Mouse (Mus musculus) v-Abl transformed pro-B cells (cell line): ENCODE measurements around the gene 5031439G07Rik.
"Not testable (repeated sequence)": the region's sequence is repeated elsewhere in the genome, so short reads cannot be mapped to it uniquely, and the experiment has no call there.

Experiments
- in situ Hi-C, 2 experiments: fragments of 400-800 bp; cut with MboI; formaldehyde crosslinking; loops; one replicate each; pipeline ENCODE4 v1.15.1; 2025; ENCODE audit not compliant: unreplicated experiment in 2 of 2

Gene 5031439G07Rik

DNA sequence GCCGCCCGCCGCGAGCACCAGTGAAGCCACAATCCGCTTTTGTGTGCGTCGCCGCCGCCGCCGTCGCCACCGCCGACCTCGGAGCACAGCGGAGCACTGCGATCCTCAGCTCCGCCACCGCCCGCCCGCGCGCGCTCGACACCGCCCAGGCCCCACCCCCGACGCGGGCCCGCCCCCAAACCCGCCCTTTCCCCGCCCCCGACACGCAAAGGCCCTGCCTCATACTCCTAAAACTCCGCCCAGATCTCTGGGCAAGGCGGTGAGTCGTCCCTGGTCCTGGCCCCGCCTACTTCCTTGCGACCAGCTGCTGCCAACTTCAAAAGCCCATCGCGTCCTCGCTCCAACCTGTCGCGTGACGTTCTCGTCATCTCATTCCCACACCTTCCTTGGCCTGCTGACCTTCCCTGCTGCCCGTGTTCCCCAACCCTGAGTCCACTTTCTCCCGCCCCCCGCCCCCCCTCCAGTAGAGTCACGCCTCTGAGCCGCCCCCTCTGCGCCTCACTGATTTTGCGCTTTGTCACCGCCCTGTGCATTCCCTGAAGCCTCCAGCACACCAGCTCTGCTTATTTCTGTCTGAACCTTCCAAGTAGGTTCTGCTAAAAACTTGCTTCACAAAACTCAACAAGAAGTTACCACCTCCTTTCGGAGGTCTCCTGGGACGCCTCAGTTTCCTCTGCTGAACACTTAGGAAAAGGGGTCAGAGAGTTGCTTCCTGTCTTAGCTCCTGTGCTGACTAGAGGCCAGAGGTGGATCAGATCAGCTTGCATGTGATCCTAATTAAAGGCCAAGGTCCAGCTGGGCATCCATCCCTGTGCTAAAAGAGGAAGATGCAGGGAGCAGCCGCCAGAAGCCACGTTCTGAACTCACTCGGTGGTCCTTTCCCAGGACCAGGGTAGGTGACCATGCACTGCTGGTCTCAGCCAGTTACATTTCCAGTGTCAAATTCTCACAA is at the start of gene 5031439G07Rik:
TSS of gene 5031439G07Rik (minus strand) at position 678 of the 952 bp plus-strand sequence.
- in situ Hi-C loops: no loop called here

DNA sequence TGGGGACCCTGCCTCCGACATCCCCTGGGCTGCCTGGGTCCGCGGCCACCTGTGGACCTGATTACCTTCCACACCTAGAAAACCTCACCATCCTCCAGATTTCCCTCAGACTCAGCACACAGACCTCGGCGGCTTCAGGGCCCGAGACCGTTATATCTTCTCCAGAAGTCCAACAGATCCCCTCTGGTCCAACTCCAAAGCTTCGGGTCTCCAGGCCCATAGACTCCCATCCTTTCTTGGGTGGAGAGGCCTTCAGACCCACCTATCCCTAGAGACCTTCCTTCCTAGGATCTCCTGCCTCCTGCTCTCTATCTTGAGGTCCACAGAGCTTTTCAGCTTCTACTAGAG is 49.0 kb upstream of the 5031439G07Rik start:
- in situ Hi-C loops: loop anchor here (5.0 kb wide), 1 partner anchor 40 kb away; no protein-coding TSS in a partner anchor

DNA sequence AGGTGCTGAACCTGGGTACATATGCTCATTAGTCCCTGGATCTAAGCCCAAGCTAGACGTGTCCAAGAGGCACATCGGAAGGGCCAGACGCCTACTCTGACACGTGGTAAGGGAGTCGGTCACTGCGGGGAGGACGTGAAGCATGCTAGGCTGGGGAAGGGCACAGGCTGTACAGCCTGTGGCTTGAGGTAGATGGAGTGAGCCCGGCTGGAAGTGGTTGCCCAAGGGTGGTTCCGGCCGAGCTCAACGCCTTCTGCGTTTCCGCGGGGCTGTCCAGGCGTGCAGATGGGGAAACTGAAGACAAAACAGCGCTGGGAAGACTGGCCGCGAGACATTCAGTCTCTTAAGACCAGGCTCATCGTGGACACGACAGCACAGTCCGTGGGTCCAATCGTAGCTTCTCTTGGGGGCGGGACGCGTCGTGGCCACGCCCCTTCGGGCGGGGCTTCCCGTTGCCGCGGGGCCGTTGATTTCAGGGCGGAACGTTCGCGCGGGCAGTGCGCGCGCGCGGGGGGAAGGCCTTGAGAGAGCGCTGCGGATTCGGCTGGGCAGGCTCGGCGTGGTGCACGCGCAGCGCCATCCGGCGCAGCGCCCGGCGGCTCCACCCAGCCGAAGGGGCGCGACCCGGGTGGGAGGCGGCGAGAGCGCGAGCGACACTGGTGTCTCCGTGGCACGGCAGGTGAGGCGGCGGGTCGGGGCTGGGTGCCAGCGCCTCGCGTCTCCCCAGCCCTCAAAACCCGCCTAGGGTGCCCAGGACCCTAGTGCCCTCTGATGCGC is 48.4 kb upstream of the 5031439G07Rik start:
- in situ Hi-C loops: loop anchor here (5.0 kb wide), 1 partner anchor 39 kb away; no protein-coding TSS in a partner anchor

DNA sequence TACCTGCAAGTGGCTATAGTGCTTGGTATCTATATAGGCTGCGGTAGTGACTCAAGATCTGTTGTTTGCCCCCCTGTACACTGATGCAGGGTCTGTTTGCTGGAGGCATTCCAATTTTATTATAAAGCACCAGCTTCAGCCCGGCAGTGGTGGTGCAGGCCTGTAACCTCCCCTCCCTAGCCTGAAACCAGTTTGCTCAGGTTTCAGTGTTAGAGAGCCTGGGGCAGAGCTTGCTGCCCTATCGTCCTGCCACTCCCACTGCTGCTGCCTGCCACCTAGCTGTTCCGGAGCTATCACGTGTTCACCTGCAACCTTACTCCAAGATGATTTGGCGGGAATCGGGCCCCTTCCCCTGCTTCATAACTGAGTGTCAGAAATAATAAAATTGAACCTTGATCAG is 45.6 kb upstream of the 5031439G07Rik start:
- in situ Hi-C loops: not testable (repeated sequence)

DNA sequence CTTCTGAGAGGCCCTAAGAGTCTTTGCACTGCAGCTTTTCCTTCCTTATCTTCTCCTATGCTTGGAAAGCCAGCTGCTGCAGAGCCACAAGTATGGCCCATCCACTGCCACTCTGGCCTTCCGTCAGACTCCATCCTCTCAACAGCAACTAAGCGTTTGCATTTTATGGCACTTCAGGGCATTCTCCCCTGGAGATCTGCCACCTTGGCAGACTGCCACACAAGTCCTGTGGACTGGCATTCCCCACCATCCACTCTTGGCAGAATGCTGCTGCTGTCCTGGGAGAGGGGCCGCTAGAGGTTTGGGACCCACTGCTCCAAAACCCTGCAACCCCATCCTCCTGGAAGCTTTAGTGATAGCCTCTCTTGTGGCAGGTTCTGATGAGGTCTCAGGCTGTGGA is 43.5 kb upstream of the 5031439G07Rik start:
- in situ Hi-C loops: no loop called here

DNA sequence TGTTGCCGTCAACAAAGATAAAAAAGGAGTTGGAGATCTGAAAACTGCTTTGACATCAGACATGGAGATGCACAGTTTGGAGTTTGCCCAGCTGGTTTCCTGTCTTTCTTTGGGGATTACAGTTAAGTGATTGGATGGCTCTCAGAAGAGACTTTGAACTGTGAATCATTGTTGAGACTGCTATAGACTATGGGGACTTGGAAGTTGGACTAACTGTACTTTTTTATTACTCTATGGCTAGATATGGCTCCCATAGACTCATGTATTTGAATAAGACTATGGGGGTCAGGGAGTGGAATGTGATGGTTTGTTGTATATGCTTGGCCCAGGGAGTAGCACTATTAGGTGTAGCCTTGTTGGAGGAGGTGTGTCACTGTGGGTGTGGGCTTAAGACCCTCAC is 42.3 kb upstream of the 5031439G07Rik start:
- in situ Hi-C loops: not testable (repeated sequence)

DNA sequence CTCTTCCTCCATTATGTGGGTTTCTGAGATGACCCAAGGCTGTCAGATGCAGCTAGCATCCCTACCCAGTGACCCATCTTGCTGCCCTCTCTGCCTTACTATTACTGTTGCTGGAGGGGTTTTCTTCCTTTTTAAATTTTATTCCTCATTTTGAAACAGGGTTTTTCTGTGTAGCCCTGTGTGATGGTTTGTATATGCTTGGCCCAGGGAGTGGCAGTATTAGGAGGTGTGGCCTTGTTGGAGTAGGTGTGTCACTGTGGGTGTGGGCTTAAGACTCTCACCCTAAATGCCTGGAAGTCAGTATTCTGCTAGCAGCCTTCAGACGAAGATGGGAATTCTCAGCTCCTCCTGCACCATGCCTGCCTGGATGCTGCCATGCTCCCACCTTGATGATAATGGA is 40.3 kb upstream of the 5031439G07Rik start, which contains the start of gene Fam118a:
TSS of gene Fam118a (plus strand) at position 301 of the 400 bp plus-strand sequence.
- in situ Hi-C loops: not testable (repeated sequence)

DNA sequence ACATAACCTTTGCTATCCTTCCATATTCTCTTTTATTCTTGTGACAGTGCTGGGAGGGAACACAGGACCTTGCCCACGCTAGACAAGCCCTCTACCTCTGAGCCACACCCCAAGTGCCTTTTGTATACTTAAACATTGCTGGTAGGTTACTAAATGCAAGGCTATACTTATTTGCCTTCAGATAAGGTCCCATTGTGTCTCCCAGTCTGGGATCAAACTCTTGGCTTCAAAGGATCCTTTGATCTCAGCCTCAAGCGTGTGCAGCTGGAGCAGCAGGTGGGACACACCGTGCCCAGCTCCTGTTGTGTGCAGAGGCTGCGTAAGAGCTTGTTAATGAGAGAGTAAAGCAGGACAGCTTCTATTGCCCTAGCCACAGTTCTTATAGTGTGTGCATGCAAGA is 39.4 kb upstream of the 5031439G07Rik start:
- in situ Hi-C loops: no loop called here

DNA sequence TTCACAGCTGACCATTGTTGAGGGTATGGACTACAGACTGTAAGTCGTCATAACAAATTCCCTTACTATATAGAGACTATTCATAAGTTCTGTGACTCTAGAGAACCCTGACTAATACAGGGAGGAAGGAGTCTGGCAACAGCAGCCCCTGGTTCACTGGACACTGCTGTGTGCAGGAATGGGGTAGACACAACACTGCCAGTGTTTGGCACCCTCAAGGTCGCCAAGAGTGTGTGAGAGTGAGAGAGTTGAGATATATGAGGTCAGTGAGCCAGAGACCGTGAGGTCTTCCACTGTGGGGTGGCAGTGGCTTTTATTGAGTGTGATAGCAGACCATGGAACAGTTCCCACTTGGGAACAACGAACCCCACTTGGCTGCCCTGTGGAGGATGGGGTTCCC is 37.8 kb upstream of the 5031439G07Rik start:
- in situ Hi-C loops: no loop called here

DNA sequence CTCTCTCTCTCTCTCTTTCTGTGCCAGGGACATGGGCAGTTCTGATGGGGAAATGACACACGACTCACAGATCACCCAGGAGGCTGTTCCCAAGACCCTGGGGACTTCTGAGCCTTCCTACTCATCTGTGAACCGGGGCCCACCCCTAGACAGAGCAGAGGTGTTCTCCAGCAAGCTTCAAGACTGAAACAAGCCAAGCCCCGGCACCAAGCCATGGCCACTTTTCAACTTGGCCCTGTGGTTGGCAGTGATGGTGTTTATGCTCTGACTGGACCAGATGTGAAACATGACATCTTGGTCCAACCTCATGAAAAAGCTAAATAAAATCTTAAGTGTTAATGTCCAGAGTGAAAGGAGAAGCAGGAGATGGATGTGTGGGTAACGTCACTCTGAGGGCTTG is 33.9 kb upstream of the 5031439G07Rik start:
- in situ Hi-C loops: no loop called here

DNA sequence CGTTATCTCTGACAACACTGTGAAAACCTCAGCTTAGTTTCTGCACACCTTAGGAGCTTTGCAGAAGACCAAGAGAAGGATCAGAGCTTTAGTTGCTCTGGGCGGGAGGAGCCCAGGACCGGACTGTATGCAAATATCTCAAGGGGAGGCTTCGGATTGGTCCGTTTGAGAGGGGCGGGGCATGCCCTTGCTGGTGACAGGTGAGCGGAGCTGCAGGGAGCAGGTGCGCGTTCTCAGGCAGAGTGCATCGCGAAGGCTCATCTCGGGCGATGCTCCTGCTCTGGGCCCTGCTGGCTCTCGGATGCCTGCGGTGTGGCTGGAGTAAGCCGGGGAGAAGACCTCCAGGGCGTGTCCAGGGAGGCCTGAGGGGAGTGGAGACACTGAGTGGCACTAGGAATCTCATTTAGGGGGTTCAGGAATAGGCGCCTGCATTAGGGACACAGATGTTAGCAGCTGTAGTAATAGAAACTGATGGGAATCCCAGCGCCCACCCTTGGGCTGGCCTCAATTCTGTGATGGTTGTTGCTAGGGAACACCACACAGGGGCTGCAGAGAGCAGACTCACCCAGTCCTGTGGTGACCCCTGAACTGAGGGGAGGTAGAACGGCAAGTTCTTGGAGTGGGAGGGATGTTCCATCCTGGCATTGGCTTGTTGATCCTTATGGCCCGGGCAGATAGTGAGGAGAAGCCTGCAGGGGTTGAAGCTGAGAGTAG is 28.8 kb upstream of the 5031439G07Rik start, which contains the start of gene Upk3a:
TSS of gene Upk3a (plus strand) at position 191 of the 714 bp plus-strand sequence.
- in situ Hi-C loops: no loop called here

DNA sequence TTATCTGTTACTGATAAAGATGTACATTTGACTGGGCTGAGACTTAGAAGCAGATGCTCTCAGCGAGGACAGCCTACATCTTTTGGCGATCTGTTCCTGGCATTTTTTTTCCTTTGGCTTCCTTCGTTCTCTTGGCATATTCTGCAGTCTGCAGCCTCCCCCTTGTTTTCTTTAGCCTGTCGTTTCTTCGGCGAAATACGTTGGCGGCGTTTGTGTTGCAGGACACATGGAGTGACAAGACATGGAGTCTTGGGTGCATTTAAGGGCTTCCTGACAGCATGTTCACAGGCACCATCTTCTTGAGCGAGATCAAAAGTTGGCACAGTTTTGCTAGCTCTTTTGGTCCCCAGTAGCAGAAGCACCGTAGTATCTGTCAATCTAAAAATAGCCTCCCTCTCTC is 27.4 kb upstream of the 5031439G07Rik start:
- in situ Hi-C loops: no loop called here

DNA sequence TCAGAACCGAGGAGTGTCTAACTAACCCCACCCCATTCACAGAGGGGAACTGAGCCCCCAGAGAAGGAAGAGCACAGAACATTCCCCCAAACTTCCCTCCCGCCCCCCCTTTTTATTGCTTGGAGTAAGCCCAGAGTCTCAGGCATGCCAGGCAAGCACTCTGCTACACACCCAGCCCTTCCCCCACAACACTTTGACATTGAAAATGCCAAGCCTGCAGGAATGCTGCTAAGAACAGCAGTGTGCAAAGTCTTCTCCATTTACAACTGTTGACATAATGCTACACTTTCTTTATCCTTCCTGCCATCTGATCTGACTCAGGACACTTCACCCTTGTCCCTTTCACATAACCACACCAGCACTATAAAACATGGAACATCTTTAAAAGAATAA is 24.3 kb upstream of the 5031439G07Rik start:
- in situ Hi-C loops: no loop called here

DNA sequence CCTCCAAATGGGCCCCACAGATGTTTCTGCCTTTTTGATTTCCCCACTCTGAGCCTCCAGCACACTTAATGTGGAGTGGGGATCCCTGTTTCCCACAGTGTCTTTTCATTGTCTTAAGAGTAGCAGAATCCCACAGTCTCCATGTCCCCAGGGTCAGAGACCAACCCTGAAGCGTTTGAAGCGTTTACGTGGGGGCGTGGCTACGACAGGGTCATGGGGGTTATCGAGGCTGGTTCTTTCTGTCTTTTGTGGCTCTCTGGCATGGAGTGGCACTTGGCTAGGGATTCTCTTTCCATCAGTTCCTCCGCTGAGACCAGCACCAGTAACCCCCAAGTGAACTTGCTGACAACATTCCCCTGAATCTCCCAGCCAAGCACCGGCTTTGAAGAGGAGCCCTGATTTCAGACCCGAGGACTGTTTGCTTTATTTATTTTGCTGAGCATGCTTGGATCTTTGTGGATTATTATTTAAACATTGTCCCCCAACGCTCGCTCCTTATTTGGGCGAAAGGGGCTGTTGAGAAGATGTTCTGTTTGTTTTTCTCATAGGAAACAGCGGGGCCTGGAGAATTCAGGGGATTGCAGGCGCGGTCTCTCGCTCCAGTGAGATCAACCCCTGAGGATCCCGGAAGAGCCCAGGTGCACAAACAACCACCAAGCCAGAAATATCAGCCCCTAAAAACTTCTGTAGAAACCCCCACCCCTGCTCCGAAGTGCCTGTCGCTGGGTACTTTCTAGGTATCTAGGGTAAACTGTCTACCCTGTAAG is 23.7 kb upstream of the 5031439G07Rik start:
- in situ Hi-C loops: no loop called here

DNA sequence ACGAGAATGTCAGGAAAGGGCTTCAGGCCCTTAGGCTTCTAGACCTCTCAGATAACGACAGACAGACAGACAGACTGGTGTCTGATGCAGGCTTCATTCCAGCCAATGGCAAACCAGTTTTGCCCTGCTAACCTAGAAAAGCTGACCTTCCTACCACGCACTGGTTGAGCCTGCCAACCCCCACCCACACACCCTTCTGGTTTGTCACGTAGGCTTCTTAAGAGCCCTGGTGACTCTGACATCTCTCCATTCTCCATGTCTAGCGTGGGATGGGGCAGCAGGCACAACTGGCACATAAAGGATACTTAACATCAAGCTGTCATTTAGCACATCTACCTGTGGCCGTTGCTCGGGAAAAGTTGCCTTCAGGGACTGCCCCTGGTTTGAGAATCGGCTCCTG is 21.3 kb upstream of the 5031439G07Rik start:
- in situ Hi-C loops: no loop called here

DNA sequence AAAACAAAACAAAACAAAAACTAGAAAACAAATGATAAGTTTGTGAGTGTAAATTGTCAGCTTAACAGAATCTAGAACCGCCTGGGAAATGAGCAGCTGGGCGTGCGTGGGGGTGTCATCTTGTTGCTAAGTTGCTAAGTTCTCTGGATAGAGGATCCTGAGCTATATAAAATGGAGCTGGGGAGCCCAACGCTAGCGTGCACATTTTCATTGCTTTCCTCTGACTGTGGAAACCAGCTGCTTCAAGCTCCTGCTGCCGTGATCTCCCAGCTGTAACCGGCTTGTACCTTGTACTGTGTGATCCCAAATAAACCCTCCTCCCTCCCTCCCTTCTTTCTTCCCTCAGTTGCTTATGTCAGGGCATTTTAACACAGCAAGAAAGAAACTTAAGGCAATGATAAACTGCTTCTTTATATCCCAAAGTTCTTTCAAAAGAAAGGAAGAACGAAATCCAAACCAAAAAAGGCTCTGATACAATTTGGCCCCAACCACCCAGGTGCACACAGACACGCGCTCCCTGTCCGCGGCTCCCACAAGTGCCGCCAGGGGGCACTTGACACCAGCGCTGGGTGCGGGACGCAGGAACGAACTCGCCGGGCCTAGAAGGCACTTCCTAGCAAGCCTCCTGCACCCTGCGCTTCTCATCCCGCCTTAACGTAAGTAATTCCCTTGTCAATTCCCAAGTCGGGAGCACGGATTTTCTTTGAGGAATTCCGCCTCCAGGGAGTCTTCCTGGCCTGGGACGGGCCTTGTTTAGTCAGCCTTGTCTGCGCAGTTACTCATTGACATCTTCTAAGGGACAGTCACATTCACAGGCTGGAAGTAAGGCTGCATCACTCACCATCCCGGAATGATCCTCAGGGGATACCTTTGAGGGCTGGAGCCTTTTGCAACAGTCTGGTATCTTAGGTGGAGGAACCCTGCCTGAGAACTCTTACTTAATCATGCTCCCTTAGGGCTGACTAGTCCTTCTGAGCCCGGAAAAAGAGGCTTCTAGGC is 12.9 kb upstream of the 5031439G07Rik start:
- in situ Hi-C loops: no loop called here

DNA sequence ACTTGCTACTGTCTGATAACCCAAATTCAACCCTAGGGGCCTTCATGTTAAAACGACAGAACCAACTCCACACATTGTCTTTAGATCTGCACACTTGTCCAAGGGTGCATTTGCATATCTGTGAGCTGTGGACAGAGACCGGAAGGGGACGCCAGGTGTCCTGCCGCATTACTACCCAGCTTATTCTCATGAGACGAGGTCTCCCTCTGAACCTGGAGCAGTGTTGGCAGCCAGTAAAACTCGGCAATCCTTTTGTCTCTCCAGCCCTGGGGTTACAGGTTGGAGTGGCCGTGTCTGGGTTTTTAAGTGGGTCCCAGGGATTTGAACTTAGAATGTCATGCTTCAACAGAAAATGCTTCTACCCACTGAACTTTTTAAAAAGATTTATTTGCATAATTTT is 11.6 kb upstream of the 5031439G07Rik start:
- in situ Hi-C loops: loop anchor here (5.0 to 10.0 kb wide), 4 partner anchors 37 to 245 kb away; partner anchors contain the start of genes Gm29666 (in 1 of the 2) and Nup50 (in 1 of the 2)

DNA sequence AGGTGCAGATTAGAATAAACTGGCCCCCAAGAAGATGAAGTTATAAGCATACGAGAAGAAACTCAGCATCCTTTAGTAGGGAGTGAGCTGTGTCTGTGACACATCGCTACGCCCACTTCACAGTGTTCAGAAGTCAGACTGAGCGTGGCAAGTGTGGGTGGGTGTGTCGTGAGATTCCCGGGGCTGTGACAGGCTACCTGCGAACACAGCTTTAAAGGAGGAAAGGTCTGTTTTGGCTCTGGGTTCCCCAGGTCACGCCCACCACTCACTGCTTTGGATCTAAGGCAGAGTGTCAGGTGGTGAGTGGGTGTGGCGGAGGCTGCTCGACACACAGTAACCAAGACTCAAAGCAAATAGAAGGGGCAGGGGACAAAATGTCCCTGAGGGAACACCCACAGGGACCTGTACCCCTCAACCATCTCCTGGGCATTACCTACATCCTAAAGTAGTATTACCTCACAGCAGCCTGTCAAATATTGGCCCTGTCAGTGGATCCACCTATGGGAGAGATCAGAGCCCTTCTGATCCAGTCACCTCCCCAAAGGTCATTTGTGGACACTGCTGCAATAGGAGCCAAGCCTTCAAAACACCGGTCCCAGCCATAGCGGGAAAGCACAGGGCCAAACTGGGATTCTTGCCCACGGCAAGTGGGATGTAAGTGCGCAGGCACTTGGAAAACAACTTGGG is 9.6 kb upstream of the 5031439G07Rik start:
- in situ Hi-C loops: loop anchor here (5.0 to 10.0 kb wide), 4 partner anchors 39 to 243 kb away; partner anchors contain the start of genes Gm29666 (in 1 of the 2) and Nup50 (in 1 of the 2)
